Mouse (Mus musculus) intestine, embryonic 15.5 days (tissue): Measurements from ENCODE around the gene Hydin. TPM values are rescaled to one million over a fixed set of nuclear protein-coding genes. Genes with fewer than 3 reads are reported as not detected.

Experiments used
- ATAC-seq: fragments of 200-750 bp; cut with Nextera tagmentation; 2 replicates; pipeline ENCODE4 v1.8.0; 2017; ENCODE audit warnings: moderate TSS enrichment, moderate library complexity
- H3K27ac ChIP-seq: fragments of 300-500 bp; sonication (generic); 2 replicates; pipeline ENCODE4 v1.5.1; 2015; ENCODE audit warnings: mild to moderate bottlenecking, inconsistent platforms
- H3K27me3 ChIP-seq: fragments of 300-500 bp; sonication (generic); replicated peaks from 2 replicates; pipeline ENCODE4 v1.6.1; 2015; ENCODE audit warnings: inconsistent platforms
- H3K36me3 ChIP-seq: fragments of 300-500 bp; sonication (generic); 2 replicates; pipeline ENCODE4 v1.6.1; 2015; ENCODE audit warnings: inconsistent platforms
- H3K4me1 ChIP-seq: fragments of 300-500 bp; sonication (generic); replicated peaks from 2 replicates; pipeline ENCODE4 v1.6.1; 2015; ENCODE audit warnings: inconsistent platforms
- H3K4me2 ChIP-seq: fragments of 300-500 bp; sonication (generic); replicated peaks from 2 replicates; pipeline ENCODE4 v1.6.1; 2015; ENCODE audit warnings: mild to moderate bottlenecking, inconsistent platforms
- H3K4me3 ChIP-seq: fragments of 300-500 bp; sonication (generic); replicated peaks from 2 replicates; pipeline ENCODE4 v1.5.1; 2015; ENCODE audit warnings: inconsistent platforms
- H3K9ac ChIP-seq: fragments of 300-500 bp; sonication (generic); 2 replicates; pipeline ENCODE4 v1.6.1; 2015; ENCODE audit warnings: inconsistent platforms
- H3K9me3 ChIP-seq: fragments of 300-500 bp; sonication (generic); 2 replicates; pipeline ENCODE4 v1.6.1; 2016; ENCODE audit warnings: inconsistent platforms
- WGBS: fragments of 180-500 bp; shearing (Covaris S2); methylation state at CpG from one replicate; pipeline ENCODE4 v1.1.7; 2015; 5-methylcytosine and 5-hydroxymethylcytosine counted together
- polyA plus RNA-seq: library from polyadenylated mRNA; unstranded; fragments of >200 nt; fragmentation: Nextera tagmentation; extraction: Ambion mirVana; gene quantifications from 2 replicates; pipeline ENCODE4 v1.2.1, GENCODE M21; 2015

The Hydin gene
- polyA plus RNA-seq, 1 experiment from 2014 or later = 0.03 TPM

DNA sequence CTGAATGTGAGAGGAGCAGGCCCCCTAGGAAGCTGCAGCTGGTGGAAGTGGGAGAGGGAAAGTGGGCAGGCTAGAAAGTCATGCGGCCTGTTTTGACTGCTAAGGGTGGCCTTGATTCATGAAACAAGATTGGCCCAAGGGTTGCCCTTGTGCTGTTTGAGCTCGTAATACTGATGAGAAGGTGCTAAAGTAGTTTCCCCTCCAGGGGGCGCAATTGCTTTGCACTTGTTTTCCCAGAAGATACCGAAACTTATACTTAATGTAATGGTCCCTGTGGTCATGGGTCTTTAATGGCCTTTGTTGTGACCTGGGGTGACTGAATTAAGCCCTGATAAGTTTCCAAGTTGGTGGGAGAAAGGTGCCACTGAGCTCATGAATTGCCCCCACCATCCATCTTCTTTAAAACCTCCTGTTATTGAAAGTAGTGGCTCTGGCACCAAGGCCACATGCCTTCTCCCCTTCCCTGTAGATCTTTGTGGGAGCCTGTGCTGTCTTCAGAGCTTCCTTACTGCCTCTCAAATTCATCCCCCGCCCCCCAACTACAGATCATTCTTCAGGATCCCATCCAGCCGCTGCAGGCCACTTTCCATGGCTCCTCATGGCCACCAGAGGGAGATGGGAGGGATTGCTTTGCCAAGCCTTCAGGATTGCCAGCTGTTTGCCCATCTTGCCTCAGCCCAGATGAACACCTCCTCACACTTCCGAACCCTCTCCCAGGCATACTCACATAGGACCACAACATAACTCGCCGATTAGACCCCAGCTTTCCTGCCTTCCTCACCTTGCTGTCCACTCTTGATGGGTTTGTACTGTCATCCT lies 362.7 kb downstream of the Hydin start:
- no peak overlapping the region for H3K9ac ChIP-seq
- peaks cover 12% of the 10 kb centered on the region; the same call in 1 of the 2 replicates for H3K4me1 ChIP-seq
- no peak overlapping the region for H3K27ac ChIP-seq
- WGBS = 71% methylated on average over 9 of the region's 9 CpGs
- no peaks in the 10 kb centered on the region for H3K27me3 ChIP-seq
- H3K9me3 ChIP-seq = no peaks in the 10 kb centered on the region
- H3K4me2 ChIP-seq = no peak overlapping the region
- ATAC-seq = no peak
- no peak overlapping the region for H3K4me3 ChIP-seq
- peaks cover 9% of the 10 kb centered on the region for H3K36me3 ChIP-seq

DNA sequence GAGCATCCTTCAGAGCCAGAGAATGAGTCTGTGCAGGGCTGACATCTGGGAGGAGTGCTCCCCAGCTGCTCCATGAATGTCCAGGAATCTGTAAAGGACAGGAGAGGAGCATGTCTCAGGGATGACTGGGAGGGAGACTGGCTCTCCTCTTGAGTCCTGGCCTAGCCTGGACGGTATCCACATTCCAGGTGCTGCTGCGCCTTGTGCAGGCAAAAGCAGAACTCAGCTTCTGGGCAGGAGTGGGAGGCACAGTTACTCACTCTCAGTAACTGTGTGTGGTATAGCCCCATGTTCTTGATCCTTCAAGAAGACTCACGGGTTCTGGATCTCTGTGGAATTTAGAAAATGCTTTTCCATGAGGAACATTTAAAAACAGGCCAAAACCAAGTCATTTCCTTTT lies 363.3 kb downstream of the Hydin start:
- 0 out of 2 replicates have a peak, but pooled peaks have one; percentile 20 for ATAC-seq
- H3K4me3 ChIP-seq = no peak overlapping the region
- WGBS = 76% methylated on average over 3 of the region's 3 CpGs
- no peak overlapping the region for H3K9ac ChIP-seq
- H3K4me1 ChIP-seq = peaks cover 12% of the 10 kb centered on the region; the same call in 1 of the 2 replicates
- no peak overlapping the region for H3K4me2 ChIP-seq
- no peak overlapping the region for H3K27ac ChIP-seq
- H3K36me3 ChIP-seq = peaks cover 15% of the 10 kb centered on the region
- H3K9me3 ChIP-seq = no peaks in the 10 kb centered on the region
- no peaks in the 10 kb centered on the region for H3K27me3 ChIP-seq

DNA sequence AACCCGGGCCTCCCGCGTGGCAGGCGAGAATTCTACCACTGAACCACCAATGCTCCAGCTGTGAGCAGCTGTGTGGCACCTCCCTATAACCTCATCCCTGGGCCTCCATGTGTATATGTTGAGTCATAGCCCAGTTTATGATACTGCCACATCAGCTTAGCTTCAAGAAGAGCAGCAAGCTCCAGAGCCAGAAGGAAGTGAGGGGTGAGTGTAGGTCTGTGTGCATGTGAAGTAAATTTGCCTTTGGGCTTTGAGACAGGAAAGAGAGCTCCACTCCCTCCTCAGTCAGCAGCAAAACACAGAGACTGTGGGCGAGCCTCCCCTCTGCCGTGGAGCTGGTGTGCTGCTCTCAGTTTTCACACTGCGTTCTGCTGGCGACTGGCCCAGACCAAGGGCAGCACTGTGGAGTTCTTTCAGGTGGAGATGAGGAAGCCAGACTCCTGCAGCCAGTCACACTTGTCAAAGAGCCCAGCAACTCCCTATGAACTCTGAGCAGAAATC lies 363.8 kb downstream of the Hydin start:
- peak overlapping the region; percentile 39 for H3K4me2 ChIP-seq
- 0 out of 2 replicates have a peak overlapping the region, but pooled peaks have one; percentile 10 for H3K4me3 ChIP-seq
- H3K27me3 ChIP-seq = no peaks in the 10 kb centered on the region
- 58% methylated on average over 8 of the region's 8 CpGs for WGBS
- H3K36me3 ChIP-seq = peaks cover 20% of the 10 kb centered on the region
- peaks cover 12% of the 10 kb centered on the region; the same call in 1 of the 2 replicates for H3K4me1 ChIP-seq
- peak; percentile 87 for ATAC-seq
- H3K9ac ChIP-seq = no peak overlapping the region
- H3K9me3 ChIP-seq = no peaks in the 10 kb centered on the region
- H3K27ac ChIP-seq = peak overlapping the region; percentile 77

DNA sequence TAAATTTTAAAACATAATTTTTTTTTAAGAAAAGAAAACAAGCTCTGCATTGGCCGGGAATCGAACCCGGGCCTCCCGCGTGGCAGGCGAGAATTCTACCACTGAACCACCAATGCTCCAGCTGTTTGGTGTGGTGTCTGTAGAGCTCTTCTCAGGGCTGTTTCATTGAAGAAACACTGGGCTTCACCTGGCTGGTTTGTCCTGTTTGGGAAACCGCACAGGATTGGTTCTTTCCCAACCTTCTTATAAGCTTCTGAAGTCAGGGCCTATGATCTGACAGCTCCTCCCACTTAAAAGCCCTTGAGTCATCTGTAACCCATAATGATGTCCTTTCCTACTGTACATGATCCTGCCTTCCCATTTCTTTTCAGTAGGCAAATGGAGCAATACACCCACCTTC lies 364.4 kb downstream of the Hydin start:
- peaks cover 25% of the 10 kb centered on the region for H3K36me3 ChIP-seq
- H3K4me1 ChIP-seq = peaks cover 12% of the 10 kb centered on the region; the same call in 1 of the 2 replicates
- peak overlapping the region; percentile 77 for H3K27ac ChIP-seq
- no peaks in the 10 kb centered on the region for H3K9me3 ChIP-seq
- no peaks in the 10 kb centered on the region for H3K27me3 ChIP-seq
- H3K4me3 ChIP-seq = no peak overlapping the region
- no peak overlapping the region for H3K9ac ChIP-seq
- H3K4me2 ChIP-seq = peak overlapping the region; percentile 39; the same call in 1 of the 2 replicates
- no peak for ATAC-seq
- WGBS = 87% methylated on average over 7 of the region's 7 CpGs

DNA sequence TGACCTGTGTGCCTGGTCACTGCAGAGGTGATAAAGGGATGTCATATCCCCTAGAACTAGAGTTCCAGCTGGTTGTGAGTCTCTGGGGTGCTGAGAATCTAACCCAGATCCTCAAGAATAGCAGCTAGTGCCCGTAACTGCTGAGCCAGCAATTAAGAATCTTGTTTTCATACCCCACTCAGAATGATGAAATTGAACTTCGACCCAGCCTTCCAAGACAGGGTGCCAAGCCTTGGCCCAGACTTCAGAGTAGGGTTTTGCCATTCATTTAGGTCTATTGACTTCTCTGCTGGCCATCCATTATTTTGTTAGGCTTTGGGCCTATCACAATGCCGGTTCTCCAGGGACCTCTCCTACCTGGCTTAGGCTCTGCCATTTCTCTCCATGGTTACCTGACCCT lies 367.0 kb downstream of the Hydin start:
- H3K36me3 ChIP-seq = peaks cover 32% of the 10 kb centered on the region

DNA sequence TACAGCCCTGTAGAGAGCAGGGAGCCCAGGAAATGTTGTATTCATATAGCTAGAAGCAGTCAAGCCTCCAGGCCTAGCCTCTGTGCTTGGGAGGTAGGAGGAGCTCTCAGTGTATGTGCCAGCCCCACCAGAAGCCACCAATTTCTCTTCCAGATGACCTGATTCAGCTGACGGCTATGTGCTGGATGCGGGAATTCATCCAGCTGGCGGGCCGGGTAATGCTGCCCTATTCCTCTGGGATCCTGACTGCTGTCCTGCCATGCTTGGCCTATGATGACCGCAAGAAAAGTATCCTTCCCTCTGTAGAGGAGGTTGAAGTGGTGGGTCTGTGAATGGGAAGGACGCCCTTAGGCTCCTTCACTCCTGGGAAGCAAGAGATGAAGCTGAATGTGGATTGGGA lies 369.4 kb downstream of the Hydin start:
- whole genome bisulfite sequencing = 93% methylated on average over 6 of the region's 6 CpGs
- no peak overlapping the region for H3K27ac ChIP-seq
- H3K36me3 ChIP-seq = peaks cover 32% of the 10 kb centered on the region
- no peak for ATAC-seq
- H3K4me3 ChIP-seq = no peak overlapping the region
- no peaks in the 10 kb centered on the region for H3K4me1 ChIP-seq
- no peak overlapping the region for H3K9ac ChIP-seq
- no peaks in the 10 kb centered on the region for H3K27me3 ChIP-seq
- H3K9me3 ChIP-seq = no peaks in the 10 kb centered on the region
- no peak overlapping the region for H3K4me2 ChIP-seq

More for the DNA sequence above, 367.0 kb downstream of the Hydin start:
- no peak overlapping the region for H3K4me2 ChIP-seq
- H3K27me3 ChIP-seq = no peaks in the 10 kb centered on the region
- no peak overlapping the region for H3K4me3 ChIP-seq
- no peak overlapping the region for H3K9ac ChIP-seq
- ATAC-seq = no peak
- H3K4me1 ChIP-seq = peaks cover 12% of the 10 kb centered on the region; the same call in 1 of the 2 replicates
- WGBS = 95% methylated on average over 3 of the region's 3 CpGs
- H3K9me3 ChIP-seq = no peaks in the 10 kb centered on the region
- H3K27ac ChIP-seq = no peak overlapping the region

DNA sequence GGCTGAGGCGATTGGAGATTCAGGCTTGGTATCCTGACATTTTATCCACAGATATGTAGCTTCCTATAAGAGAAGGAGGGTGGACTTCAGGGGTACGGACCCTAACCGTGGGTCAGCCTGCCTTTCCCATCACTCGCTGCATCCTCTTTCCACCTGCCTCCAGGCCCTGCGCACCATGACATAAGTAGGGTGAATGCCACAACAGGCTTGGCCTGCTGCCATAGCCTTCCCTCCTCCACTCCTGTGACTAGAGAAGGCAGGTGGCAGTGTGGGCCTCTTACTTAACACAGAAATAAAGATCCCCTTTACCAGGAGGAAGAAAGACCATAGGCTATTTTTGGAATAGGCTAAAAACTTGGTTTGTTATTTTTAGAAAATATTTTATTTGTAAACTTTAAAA lies 375.6 kb downstream of the Hydin start:
- peaks cover 10% of the 10 kb centered on the region; the same call in 1 of the 2 replicates for H3K36me3 ChIP-seq
- H3K9ac ChIP-seq = no peak overlapping the region
- WGBS = 93% methylated on average over 5 of the region's 5 CpGs
- ATAC-seq = no peak
- H3K27ac ChIP-seq = no peak overlapping the region
- H3K9me3 ChIP-seq = no peaks in the 10 kb centered on the region
- no peaks in the 10 kb centered on the region for H3K27me3 ChIP-seq
- H3K4me2 ChIP-seq = no peak overlapping the region
- no peaks in the 10 kb centered on the region for H3K4me1 ChIP-seq
- H3K4me3 ChIP-seq = no peak overlapping the region

DNA sequence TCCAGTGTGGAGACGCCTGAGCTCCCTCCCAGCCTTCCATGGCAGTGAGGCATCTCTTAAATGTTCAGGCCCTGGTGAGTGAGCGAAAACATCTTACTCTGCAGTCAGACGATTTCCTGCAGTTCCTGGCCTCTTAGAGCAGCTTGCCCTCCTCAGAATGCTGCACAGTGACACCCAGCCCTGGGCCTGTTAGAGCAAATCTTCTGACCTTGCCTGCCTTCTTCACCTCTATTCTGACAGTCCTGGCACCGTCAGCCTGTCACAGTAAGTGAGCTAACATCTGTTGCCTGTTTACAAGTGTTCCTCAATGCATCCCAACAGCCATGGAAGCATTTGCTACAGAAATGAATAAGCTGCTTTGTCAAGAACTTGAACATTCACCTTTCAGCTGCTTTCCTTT lies 376.4 kb downstream of the Hydin start:
- peaks cover 4% of the 10 kb centered on the region; the same call in 1 of the 2 replicates for H3K36me3 ChIP-seq
- no peaks in the 10 kb centered on the region for H3K9me3 ChIP-seq
- WGBS = 67% methylated on average over 4 of the region's 4 CpGs
- H3K9ac ChIP-seq = no peak overlapping the region
- H3K4me2 ChIP-seq = no peak overlapping the region
- H3K4me3 ChIP-seq = no peak overlapping the region
- no peak overlapping the region for H3K27ac ChIP-seq
- H3K27me3 ChIP-seq = no peaks in the 10 kb centered on the region
- ATAC-seq = no peak
- H3K4me1 ChIP-seq = no peaks in the 10 kb centered on the region

DNA sequence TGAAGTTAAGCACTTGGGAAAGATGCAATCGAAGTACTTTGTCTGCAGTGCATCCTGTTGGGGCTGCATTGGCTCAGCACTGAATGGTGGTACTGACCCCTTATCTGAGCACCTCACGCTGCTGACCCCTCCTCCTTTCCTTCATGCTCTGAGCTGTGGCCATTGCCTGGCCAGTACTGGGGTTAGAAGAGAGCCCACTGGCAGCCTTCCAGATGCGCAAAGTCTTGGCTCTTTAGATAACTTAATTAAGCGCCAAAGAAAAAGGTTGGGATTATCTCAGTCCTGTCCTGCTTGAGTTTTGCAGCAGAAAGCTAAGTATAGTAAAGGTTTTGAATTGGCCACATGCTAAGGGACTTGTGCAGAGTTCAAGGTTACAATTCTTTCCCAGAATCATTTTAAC lies 377.6 kb downstream of the Hydin start:
- H3K36me3 ChIP-seq = peaks cover 4% of the 10 kb centered on the region; the same call in 1 of the 2 replicates
- H3K4me1 ChIP-seq = no peaks in the 10 kb centered on the region
- H3K27ac ChIP-seq = no peak overlapping the region
- no peak overlapping the region for H3K4me2 ChIP-seq
- H3K9ac ChIP-seq = no peak overlapping the region
- H3K9me3 ChIP-seq = no peaks in the 10 kb centered on the region
- no peak for ATAC-seq
- WGBS = 83% methylated on average over 4 of the region's 4 CpGs
- no peak overlapping the region for H3K4me3 ChIP-seq
- H3K27me3 ChIP-seq = no peaks in the 10 kb centered on the region

DNA sequence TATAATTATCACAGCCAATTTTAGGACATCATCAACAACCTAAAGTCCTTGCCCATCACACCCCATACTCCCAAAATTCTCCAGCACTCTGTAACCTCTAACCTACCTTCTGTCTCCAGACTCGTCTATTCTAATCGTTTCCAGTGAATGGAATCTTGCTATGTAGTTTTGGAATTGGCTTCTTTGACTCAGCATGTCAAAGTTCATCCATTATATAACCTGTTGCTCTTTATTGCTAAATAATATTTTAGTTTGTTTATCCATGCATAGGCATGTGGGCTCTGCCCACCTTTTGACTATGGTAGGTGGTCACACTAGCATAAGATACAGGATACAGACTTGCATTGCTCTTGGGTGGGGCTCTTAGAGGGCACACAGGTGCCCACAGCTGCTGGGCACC lies 378.1 kb downstream of the Hydin start:
- ATAC-seq = no peak
- no peak overlapping the region for H3K4me3 ChIP-seq

DNA sequence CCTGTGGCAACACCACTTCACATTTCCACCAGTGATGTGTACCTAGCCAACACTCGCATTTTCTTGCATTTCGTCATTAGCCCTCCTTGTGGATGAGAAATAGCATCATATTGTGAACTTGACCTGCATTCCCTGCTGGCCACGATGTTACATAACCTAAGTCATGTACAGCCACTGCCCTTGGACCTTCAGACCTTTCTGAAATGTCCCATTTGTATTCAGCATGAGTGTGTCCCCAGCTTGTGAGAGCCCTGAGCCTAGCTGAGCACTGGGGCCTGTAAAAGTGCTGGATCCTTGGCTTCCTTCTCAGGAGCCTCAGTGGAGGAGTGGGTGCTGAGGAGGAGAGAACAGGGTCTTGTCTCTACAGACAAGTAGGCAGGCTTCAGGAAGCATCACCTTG lies 378.6 kb downstream of the Hydin start:
- no peaks in the 10 kb centered on the region for H3K4me1 ChIP-seq
- no peak overlapping the region for H3K4me2 ChIP-seq
- WGBS = 87% methylated on average over 3 of the region's 3 CpGs
- no peak overlapping the region for H3K9ac ChIP-seq
- ATAC-seq = no peak
- H3K4me3 ChIP-seq = no peak overlapping the region
- H3K9me3 ChIP-seq = no peaks in the 10 kb centered on the region
- H3K27ac ChIP-seq = no peak overlapping the region
- H3K36me3 ChIP-seq = peaks cover 8% of the 10 kb centered on the region; the same call in 1 of the 2 replicates
- no peaks in the 10 kb centered on the region for H3K27me3 ChIP-seq

More for the DNA sequence above, 378.1 kb downstream of the Hydin start:
- WGBS = 93% methylated on average over 2 of the region's 2 CpGs
- Histone ChIP-seq H3K9ac (no peak overlapping the region), H3K36me3 (peaks cover 7% of the 10 kb centered on the region; the same call in 1 of the 2 replicates), H3K27ac (no peak overlapping the region), H3K4me1 (no peaks in the 10 kb centered on the region), H3K9me3 (no peaks in the 10 kb centered on the region), H3K4me2 (no peak overlapping the region), H3K27me3 (no peaks in the 10 kb centered on the region)

DNA sequence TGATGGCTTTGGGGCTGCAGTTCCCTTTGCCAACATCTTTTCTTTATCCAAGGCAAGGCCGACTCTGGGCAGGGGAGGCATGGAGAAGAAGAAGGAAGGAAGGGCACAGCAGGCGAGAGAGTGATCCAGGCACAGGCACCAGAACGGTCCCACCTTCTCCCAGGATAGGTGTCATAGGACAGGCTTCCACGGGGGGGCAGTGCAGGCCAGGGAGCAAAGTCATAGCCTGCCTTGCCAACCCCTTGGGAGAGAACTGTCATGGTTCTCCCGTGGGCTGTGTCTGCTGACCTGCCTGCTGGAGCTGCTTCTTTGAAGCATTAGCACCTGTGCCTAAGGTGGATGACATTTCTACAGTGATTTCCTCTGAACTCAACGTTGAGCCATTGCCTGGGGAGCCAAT lies 379.3 kb downstream of the Hydin start:
- 36% methylated on average over 6 of the region's 6 CpGs for WGBS
- Histone ChIP-seq H3K4me1 (no peaks in the 10 kb centered on the region), H3K36me3 (peaks cover 8% of the 10 kb centered on the region; the same call in 1 of the 2 replicates), H3K27ac (no peak overlapping the region), H3K9me3 (no peaks in the 10 kb centered on the region), H3K9ac (no peak overlapping the region), H3K4me3 (no peak overlapping the region), H3K4me2 (no peak overlapping the region), H3K27me3 (no peaks in the 10 kb centered on the region)
- peak; percentile 73; the same call in 1 of the 2 replicates for ATAC-seq
